Mouse (Mus musculus) E14TG2a.4 (cell line): ENCODE results near the gene Keap1.
"Not testable (repeated sequence)": the region's sequence is repeated elsewhere in the genome, so short reads cannot be mapped to it uniquely, and the experiment has no call there.

Source experiments
- H3K27me3 ChIP-seq: 2 replicates; pipeline ENCODE4 v1.6.1; 2014; ENCODE audit warnings: low read length, control low read depth; ENCODE audit not compliant: insufficient read depth
- H3K36me3 ChIP-seq: 2 replicates; pipeline ENCODE4 v1.6.1; 2014; ENCODE audit warnings: low read length, control low read depth; ENCODE audit not compliant: insufficient read depth
- H3K4me1 ChIP-seq: replicated peaks from 2 replicates; pipeline ENCODE4 v1.6.1; 2014; ENCODE audit warnings: low read depth, low read length, control low read depth
- H3K4me3 ChIP-seq: replicated peaks from 2 replicates; pipeline ENCODE4 v1.5.1; 2014; ENCODE audit warnings: mild to moderate bottlenecking, low read length
- H3K9me3 ChIP-seq: 2 replicates; pipeline ENCODE4 v1.6.1; 2014; ENCODE audit warnings: low read length, control low read depth
- CTCF ChIP-seq: conservative IDR thresholded peaks from 2 replicates; pipeline ENCODE4 v1.5.1; 2014; ENCODE audit warnings: low read length
- NANOG ChIP-seq: IDR thresholded peaks from 2 replicates; pipeline ENCODE4 v1.6.1; 2014; ENCODE audit warnings: borderline replicate concordance, low read length, mixed read lengths
- POU5F1 ChIP-seq: IDR thresholded peaks from 2 replicates; pipeline ENCODE4 v1.6.1; 2014; ENCODE audit warnings: low read length, borderline replicate concordance

The Keap1 gene

GRCm38 (mm10) chr9:21197981-21198380 is 41.2 kb downstream of the Keap1 start:
- Histone ChIP-seq H3K27me3 (no peaks in the 10 kb centered on the region), H3K4me1 (peaks cover 69% of the 10 kb centered on the region), H3K36me3 (peaks cover 23% of the 10 kb centered on the region), H3K4me3 (peak overlapping the region; percentile 73; the same call in 1 of the 2 replicates), H3K9me3 (no peaks in the 10 kb centered on the region)
- TF ChIP-seq POU5F1 (no peak), CTCF (no peak), NANOG (no peak)

DNA sequence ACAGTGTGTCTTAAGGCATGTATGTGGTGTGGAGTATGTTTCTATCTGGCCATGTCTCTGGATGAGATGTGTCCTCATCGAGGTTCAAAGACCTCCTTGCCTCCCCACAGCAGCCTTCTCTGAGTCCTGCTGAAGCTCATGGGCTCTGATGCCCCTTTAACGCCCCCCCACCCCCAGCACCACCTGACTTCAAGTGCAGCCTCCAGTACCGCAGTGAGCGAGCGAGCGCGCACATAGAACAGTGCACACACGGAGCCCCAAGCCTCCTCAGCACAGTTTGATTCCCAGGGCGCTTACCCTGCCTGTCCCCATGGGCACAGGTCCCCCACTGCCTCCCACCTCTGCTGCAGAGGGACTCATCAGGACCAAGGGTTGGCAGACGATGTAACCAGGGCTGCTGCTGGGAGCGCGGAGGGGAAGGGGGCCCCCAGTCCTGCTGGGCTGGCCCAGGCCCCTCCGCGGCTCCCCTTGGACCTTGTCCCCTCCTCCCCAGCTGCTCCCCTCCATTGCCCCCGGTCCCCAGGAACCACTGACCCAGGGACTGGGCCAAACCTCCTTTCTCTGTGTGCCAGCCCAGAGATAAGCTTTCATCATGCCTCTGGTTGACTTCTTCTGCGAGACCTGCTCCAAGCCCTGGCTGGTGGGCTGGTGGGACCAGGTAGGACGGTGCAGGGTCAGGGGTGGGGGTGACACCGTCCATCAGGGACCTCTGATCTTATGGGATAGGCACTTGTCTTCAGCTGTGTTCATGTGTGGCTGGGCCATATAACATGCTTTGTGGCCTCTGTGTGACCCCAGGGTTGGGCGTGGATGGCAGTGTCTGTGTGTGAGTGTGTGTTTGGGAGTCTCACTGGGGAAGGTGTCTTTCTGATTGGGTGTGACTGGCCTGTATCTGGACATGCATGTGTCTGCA is 42.4 kb downstream of the Keap1 start:
- H3K36me3 ChIP-seq = peaks cover 34% of the 10 kb centered on the region
- TF ChIP-seq NANOG = no peak
- TF ChIP-seq POU5F1 = no peak
- no peak for TF ChIP-seq CTCF
- no peaks in the 10 kb centered on the region for H3K9me3 ChIP-seq
- H3K27me3 ChIP-seq = no peaks in the 10 kb centered on the region
- H3K4me1 ChIP-seq = peaks cover 69% of the 10 kb centered on the region
- H3K4me3 ChIP-seq = peak overlapping the region; percentile 73

DNA sequence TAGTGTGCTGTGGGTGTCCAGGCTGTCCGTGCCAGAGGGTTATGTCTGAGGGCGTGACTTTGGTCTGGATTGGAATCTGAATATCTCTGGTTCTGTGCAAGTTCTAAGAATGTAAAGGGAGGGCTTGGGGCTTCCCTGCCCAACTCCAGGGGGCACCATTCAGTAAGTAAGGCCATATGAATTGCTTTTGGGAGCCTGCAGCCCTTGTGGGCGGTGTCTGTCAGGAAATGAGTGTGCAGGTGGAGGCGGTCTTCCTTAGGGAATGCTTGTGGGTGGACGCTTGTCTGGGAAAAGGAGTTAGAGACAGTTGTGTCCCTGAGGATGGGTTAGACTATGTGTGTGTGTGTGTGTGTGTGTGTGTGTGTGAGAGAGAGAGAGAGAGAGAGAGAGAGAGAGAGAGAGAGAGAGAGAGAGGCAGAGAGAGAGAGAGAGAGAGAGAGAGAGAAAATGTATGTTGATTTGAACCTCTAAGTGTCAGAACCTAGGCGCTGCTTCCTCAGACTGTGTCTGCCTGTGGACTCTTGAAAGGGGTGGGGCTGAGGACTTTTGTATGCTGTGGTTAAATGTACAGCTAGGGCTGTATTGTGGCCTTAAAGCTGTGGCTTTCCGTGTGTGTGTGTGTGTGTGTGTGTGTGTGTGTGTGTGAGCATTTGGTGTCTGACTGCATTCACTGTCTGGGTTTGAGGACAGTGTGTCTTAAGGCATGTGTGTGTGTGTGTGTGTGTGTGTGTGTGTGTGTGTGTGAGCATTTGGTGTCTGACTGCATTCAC is 43.2 kb downstream of the Keap1 start:
- not testable (repeated sequence) for H3K27me3 ChIP-seq, H3K9me3 ChIP-seq, H3K4me3 ChIP-seq
- Histone ChIP-seq H3K36me3 (peaks cover 26% of the 10 kb centered on the region), H3K4me1 (peaks cover 73% of the 10 kb centered on the region)

DNA sequence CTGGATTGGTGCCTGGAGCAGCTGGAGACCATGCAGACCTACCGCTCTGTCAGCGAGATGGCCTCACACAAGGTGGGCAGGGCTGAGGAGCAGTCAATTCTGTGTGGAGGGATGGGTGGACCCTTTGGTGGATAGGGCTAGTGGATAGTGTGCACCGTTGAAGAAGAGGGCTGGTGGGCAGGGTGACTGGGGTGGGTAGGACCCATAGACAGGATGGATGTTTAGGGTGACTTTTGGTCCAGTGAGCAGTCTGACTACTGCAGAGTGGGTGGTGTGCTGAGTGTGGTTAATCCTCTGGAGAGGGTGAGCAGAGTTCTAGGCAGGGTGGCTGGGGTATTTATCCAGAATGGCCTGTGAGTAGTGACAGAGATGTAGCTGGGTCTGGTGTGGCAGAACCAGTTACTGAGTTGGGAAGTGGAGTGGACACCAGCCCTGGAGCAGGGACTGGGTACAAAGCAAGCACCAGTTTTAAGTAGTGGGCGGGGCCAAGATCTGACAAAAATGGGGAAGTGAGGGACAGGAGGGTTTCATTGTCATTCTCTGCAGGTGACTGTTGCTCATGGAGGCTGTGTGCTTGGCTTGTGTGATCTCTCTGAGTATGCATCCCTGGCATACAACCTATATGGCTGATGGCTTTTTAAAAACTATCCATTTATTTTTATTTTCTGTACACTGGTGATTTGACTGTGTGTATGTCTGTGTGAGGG is 44.2 kb downstream of the Keap1 start:
- Histone ChIP-seq H3K36me3 (peaks cover 18% of the 10 kb centered on the region), H3K27me3 (no peaks in the 10 kb centered on the region)
- no peak for TF ChIP-seq NANOG
- no peak for TF ChIP-seq CTCF
- TF ChIP-seq POU5F1 = no peak

DNA sequence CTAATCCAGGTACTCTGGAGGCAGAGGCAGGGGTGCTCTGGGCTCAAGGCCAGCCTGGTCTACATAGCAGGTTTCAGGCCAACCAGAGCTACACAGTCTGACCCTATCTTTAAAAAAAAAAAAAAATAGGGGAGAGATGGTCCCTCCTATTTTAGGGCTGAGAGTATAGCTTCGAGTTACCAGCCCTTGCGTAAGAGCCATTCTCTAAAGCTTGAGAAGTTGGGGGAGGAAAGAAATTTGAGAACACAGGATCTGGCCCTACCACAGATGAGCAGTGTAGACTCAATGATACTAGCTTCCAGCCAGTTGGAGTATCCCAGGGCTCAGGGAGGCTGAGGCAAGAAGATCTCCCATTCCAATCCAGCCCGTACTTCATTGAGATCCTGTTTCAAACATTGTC is 45.4 kb downstream of the Keap1 start:
- Histone ChIP-seq H3K4me3 (no peak overlapping the region), H3K4me1 (peaks cover 68% of the 10 kb centered on the region), H3K9me3 (no peaks in the 10 kb centered on the region), H3K36me3 (peaks cover 13% of the 10 kb centered on the region), H3K27me3 (no peaks in the 10 kb centered on the region)
- TF ChIP-seq NANOG (no peak), CTCF (no peak), POU5F1 (no peak)

More for the DNA sequence above, 44.2 kb downstream of the Keap1 start:
- no peaks in the 10 kb centered on the region for H3K9me3 ChIP-seq
- H3K4me3 ChIP-seq = no peak overlapping the region
- H3K4me1 ChIP-seq = peaks cover 71% of the 10 kb centered on the region

DNA sequence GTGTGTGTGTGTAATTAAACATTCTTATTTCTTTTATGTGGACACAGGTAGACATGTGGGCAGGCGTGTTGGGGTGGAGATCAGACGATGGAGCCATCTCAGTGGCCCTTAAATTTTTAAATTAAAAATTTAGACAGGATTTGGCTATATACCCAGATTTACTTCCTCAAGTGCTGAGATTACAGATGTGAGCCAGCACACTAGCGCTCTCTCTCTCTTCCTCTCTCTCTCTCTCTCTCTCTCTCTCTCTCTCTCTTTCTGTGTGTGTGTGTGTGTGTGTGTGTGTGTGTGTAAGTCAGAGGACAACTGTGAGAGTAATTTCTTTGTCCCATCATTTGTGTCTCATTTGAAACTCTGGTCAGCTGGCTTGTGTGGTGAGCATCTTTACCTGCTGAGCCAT is 48.5 kb downstream of the Keap1 start:
- TF ChIP-seq POU5F1 = no peak
- no peak overlapping the region for H3K4me3 ChIP-seq
- H3K4me1 ChIP-seq = peaks cover 61% of the 10 kb centered on the region
- no peaks in the 10 kb centered on the region for H3K9me3 ChIP-seq
- peaks cover 12% of the 10 kb centered on the region for H3K36me3 ChIP-seq
- H3K27me3 ChIP-seq = no peaks in the 10 kb centered on the region

DNA sequence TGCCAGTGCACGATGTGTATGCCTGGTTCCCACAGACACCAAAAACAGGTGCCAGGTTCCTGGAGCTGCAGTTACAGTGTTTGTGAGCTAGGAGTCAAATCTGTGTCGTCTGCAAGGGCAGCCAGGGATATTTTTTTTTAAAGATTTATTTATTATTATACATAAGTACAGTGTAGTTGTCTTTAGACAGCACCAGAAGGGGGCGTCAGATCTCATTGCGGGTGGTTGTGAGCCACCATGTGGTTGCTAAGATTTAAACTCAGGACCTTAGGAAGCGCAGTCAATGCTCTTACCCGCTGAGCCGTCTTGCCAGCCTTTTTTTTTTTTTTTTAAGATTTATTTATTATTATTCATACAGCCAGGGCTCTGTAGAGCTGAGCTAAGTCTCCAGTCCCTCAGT is 49.3 kb downstream of the Keap1 start:
- Histone ChIP-seq H3K4me1 (peaks cover 61% of the 10 kb centered on the region), H3K4me3 (no peak overlapping the region), H3K27me3 (0 out of 2 replicates have a peak, but pooled peaks cover 2% of the 10 kb centered on the region), H3K9me3 (no peaks in the 10 kb centered on the region), H3K36me3 (peaks cover 12% of the 10 kb centered on the region)
- TF ChIP-seq NANOG (no peak), CTCF (peak; percentile 35)

GRCm38 (mm10) chr9:21185436-21185835 is 53.7 kb downstream of the Keap1 start:
- Histone ChIP-seq H3K9me3 (no peaks in the 10 kb centered on the region), H3K4me3 (0 out of 2 replicates have a peak overlapping the region, but pooled peaks have one; percentile 4), H3K4me1 (peaks cover 74% of the 10 kb centered on the region), H3K27me3 (peaks cover 21% of the 10 kb centered on the region), H3K36me3 (no peaks in the 10 kb centered on the region)
- TF ChIP-seq POU5F1 = no peak
- TF ChIP-seq CTCF = no peak
- no peak for TF ChIP-seq NANOG
